Mouse (Mus musculus): ENCODE data around the gene Pced1b. TPM values are rescaled to one million over a fixed set of nuclear protein-coding genes. Genes with fewer than 3 reads are reported as not detected.
"Not testable (repeated sequence)": the region's sequence is repeated elsewhere in the genome, so short reads cannot be mapped to it uniquely, and the experiment has no call there.

Pced1b gene
- total RNA-seq, 1 experiment from 2014 or later = 9.9 TPM

DNA sequence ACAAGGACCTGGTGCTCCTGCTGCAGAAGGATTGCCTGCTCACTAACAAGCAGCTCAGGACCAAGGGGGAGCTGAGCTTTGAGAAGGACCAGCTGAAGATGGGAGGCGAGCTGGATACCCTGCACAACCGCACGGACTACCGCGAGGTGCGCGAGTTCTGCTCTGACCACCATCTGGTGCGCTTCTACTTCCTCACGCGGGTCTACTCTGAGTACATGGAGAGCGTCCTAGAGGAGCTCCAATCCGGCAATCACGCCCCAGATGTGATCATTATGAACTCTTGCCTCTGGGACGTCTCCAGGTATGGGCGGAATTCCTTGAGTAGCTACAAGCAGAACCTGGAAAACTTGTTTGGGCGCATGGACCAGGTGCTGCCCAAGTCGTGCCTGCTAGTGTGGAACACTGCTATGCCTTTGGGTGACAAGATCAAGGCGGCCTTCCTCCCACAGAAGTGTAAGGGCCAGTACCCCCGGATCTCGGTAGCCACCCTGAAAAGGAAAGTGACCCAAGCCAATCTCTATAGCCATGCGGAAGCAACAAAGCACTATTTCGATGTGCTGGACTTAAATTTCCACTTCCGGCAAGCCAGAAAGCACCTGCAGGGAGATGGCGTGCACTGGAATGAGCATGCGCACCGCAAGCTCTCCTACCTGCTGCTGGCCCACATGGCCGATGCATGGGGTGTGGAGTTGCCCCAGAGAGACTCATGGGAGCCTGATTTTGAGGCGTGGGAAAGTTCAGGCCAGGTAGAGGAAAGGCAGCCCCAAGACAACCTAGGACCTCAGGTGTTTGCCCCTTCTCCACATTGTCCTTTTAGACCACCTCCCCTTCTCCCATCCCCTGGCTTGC, 137.5 kb downstream of the Pced1b start:
- no peak for ATAC-seq (replicated peaks; ENCODE audit: low read depth, poor library complexity, severe bottlenecking)

DNA sequence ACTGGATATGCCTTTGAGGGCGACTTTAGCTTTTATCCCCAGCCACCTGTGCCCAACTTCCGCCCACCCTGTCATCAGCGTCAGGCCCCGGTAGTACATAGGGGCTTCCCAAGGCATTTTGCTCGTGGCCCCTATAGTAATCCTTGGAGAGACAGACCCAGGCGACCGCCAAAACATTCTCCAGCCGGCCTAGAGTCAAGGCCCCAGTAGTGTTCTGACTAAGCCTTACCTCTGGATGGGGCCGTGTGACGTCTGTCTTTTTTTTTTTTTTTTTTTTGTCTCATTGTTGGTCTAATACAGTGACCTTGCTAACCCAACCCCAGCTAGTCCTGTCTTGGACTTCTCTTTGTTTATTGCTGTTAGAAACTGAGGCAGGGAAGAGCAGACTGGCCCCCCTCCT, 138.3 kb downstream of the Pced1b start:
- not testable (repeated sequence) for ATAC-seq (replicated peaks; ENCODE audit: low read depth, poor library complexity, severe bottlenecking)

DNA sequence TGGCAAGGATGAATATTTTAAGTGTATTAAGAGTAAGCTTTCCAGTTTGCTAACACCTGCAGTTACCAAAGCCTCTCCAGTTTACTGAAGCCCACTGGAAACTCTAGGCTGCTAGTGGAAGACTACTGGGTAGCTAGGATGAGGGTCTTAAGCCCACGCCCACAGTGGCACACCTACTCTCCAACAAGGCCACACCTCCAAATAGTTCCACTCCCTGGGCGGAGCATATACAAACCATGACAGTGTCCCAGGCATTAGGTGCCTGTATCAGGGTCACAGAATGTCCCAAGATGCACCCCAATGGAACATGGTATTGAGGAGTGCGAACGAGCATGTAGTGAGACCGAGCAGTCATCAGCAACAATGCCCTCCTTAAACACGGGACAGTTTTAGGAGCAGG, 140.9 kb downstream of the Pced1b start:
- no peak for ATAC-seq (replicated peaks; ENCODE audit: low read depth, poor library complexity, severe bottlenecking)

DNA sequence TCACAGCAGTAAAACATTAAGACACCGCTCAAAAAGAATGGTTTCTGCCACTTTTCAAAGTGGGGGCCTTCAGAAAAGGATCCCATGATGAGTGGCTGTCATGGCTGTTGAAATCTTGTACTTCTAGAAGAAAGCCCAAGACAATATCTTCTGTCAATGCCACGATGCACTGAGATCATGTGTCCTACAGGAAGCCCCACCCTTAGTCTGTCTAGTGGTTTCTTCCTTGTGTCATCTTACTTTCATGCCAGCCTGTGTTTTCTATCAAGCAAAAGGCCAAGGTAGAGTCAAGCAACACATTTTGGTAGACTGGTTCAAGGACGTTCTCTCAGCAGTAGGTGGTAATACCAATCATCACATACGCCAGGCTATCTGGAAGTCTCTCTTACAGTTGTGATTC, 142.7 kb downstream of the Pced1b start:
- no peak for ATAC-seq (replicated peaks; ENCODE audit: low read depth, poor library complexity, severe bottlenecking)

DNA sequence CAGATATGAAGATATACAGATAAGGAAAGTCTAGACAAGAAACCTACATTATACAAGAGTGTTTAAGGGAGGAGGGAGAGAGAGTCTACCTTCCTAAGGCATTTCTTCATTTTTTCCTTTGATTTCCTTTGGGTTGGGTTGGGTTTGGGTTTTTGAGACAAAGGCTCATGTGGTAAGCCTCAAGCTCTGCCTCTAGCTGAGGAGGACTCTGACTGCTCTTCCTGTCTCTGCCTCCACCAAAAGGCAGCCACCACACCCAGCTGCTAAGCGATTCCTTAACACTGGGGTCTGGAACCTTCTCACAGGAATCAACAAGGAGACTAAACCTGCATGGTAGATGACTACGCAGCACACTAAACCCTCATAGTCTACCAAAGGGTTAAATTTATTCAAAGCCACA, 143.9 kb downstream of the Pced1b start:
- no peak for ATAC-seq (replicated peaks; ENCODE audit: low read depth, poor library complexity, severe bottlenecking)

DNA sequence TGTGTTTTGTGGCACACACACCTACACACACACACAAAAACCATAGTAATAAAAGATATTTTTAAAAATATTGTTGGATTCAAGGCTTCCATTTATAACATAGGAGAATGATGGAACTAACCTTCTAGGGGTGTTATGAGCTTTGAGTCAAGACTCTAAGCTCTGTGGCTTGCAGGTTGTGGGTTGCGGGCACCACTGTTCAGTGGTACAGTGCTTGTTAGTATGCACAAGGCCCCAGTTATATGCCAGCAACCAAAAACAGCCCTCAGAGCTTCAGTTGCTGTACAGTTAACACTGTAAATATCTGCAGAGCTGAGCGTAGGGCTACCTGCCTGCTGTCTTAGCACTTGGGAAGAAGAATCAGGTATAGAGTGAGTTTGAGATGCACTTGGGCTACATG, 144.5 kb downstream of the Pced1b start:
- no peak for ATAC-seq (replicated peaks; ENCODE audit: low read depth, poor library complexity, severe bottlenecking)

DNA sequence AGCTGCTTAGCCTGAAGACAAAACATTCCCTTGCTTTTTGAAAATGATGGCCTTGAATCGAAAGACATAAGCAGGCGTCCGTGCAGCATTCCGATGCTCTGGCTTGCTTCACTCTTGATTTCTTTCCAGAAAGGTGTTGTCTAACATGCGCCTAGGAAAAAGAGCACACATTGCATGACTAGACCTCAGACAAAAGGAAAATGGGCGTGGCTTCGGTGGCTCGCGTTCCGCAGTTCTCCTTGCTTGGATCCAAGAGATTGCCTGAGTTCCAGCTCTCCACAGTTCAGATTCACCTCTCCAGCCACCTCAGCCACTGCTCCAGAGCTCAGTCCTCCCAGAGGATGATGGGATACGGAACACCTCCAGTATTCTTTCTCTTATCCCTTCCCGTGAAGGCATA, 147.7 kb downstream of the Pced1b start:
- ATAC-seq (replicated peaks; ENCODE audit: low read depth, poor library complexity, severe bottlenecking) = no peak

DNA sequence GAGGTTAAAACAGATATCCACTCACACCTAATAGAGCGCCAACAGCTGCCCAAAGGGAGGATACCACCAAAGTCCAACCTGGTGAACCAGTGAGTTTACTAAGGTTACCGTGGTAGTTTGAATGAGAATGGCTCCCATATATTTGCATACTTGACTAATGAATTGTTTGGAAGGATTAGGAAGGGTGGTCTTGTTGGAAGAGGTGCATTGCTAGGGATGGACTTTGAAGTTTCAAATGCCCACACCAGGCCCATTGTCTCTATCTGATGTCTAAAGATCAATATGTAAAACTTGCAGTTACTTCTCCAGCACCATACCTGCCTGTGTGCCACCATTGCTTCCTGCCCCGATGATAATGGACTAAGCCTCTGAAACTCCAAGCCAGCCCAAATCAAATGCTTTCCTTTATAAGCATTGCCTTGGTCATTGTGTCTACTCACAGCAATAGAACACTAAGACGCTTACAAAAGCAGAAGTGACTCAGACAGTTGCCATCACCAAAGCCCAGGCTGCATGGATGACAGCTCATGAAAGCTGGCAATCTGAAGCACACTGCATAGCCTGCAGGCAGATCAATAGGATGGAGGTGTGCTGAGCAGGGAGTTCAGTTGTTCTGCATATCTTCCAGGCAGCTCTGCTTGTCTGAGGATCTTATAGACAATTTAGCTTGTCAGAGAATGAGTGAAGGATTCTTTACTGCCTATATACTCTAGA, 149.8 kb downstream of the Pced1b start:
- 0 out of 2 replicates have a peak, but pooled peaks have one; percentile 18 for ATAC-seq (replicated peaks; ENCODE audit: low read depth, poor library complexity, severe bottlenecking)

DNA sequence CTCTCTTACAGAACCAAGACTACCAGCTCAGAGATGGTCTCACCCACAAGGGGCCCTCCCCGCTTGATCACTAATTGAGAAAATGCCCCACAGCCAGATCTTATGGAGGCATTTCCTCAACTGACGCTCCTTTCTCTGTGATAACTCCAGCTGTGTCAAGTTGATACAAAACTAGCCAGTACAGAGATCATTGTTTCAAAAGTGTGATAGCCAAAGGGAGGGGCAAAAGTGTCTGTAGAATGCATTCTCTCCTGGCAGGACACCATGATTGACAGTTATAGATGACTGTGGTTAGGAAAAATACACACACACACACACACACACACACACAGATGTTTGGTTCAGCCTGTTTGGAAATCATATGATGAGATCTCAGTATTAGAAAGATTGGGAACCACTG, 150.9 kb downstream of the Pced1b start:
- no peak for ATAC-seq (replicated peaks; ENCODE audit: low read depth, poor library complexity, severe bottlenecking)

DNA sequence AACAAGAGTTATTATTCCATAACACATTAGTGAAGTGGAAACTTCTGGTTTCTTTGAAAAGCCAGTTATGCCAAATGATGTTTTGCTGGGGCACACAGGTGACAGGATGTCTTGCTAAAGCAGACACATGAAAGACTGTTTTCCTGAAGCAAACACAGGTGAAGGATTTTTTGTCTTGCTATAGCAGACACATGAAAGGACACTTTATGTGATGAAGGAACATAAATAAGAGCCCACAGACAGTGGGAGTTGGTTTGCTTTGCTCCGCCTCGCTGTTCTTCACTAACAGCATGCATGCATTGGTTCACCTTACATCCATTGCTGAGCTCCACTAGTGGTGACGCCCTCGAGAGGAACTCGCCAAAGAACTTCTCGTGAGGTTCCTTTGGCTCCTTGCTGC, 154.0 kb downstream of the Pced1b start:
- no peak for ATAC-seq (replicated peaks; ENCODE audit: low read depth, poor library complexity, severe bottlenecking)

DNA sequence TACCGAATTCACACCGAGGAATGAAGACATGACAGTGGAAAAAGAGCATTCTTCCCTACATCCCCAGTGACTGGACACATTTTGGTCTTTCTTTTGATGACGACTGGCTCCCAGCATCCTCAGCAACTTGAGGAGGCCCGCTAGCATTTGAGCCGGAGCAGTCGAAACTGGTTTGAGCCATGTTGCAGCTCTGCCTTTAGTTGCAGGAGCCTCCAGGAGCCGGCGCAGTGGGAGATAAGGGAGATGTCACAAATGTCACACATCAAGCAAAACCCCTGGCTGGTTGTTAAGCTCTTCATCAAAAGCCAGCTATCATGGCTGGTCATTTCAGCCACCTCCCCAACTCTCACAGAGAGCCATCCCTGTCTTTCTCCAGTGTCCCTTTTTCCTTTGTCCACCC, 157.6 kb downstream of the Pced1b start:
- no peak for ATAC-seq (replicated peaks; ENCODE audit: low read depth, poor library complexity, severe bottlenecking)

DNA sequence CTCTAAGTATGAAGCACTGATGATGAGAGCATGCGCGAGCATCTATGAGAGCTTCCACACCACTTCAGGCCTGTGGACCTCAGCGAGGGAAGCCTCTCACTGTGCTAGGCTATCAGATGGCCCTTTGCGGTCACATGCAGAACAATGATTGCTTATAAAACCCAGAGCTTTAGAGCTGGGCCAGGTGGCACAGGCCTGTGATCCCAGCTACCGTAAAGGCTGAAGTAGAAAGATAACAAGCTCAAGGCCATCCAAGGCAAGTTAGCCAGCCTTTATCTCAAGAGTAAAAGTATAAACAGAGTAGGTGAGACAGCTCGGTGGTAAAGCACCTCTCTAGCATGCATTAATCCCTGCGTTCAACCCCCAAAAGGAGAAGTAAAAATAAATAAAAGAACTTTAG, 158.1 kb downstream of the Pced1b start:
- peak; percentile 69 for ATAC-seq (replicated peaks; ENCODE audit: low read depth, poor library complexity, severe bottlenecking)

DNA sequence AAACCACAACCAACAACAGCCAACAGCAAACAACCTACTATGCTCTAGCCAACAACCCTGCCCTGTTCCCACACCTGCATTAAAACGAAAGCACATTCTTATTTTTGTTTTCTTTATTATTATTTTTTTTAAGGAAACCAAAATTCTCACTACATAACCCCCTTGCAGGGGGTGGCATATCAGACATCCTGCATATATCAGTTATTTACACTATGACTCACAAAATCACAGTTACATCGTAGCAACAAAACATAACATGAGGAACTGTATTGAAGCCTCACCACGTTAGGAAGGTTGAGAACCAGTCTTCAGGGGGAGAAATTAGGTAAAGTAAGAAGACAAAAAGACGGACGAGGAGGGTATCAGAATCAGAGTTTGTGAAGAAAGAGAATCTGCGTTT, 159.2 kb downstream of the Pced1b start:
- ATAC-seq (replicated peaks; ENCODE audit: low read depth, poor library complexity, severe bottlenecking) = no peak

DNA sequence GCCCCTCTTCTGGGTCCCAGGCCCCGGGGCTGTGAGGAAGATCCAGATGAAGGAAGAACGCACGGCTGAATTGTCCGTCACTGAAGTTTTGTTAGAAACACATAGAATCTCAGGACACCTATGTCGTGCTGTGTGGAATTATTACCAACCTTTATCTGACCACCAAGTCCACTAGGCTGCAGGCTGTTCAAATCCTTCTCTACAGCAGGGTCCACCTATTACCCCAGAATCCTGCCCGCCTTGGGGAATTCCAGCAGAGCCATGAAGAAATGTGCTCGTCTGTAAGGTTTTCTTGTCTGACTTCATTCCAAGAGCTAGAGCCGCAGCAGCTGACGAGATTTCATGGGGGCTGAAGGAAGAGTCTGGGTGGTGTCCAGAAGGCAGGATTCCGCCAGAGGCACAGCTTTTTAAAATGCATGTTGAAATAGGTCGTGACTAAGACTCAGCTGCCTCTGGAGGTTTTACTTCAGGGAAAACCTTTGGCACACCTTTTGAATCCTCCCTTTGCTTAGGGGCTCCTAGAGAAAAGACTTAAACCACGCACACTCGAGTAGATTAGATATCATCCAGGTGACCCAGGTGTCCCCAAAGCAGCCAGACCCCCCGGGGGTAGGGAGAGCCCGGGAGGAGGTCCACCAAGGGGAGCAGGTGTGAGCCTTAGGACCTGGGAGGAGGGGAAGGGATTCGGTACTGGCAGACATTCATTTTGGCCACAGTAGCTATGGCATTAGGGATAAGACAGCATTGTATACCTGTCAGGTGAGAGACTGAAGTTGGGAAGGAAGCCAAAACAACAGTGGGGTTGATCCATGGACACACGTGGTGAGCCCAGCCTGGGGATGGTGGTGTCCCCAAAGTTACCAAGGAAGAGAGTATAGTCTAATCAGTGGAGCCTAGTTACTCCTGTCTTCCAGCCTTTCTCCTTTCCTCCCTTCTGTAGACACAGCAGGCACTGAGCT, 160.9 kb downstream of the Pced1b start:
- no peak for ATAC-seq (replicated peaks; ENCODE audit: low read depth, poor library complexity, severe bottlenecking)

DNA sequence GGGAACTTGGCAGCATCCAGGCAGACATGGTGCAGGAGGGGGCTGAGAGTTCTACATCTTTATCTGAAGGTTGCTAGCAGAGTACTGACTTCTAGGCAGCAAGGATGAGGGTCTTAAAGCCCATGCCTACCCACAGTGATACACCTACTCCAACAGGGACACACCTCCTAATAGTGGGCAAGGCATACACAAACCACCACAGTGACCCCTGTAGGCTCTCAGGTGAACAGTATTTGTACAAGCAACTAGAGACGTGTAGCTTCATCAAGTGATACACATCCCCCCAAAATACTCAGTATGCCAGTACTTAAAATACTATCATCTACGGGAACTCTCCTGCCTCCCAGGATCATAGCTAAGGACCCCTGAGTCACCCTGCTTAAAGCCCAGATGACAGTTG, 164.2 kb downstream of the Pced1b start:
- no peak for ATAC-seq (replicated peaks; ENCODE audit: low read depth, poor library complexity, severe bottlenecking)

DNA sequence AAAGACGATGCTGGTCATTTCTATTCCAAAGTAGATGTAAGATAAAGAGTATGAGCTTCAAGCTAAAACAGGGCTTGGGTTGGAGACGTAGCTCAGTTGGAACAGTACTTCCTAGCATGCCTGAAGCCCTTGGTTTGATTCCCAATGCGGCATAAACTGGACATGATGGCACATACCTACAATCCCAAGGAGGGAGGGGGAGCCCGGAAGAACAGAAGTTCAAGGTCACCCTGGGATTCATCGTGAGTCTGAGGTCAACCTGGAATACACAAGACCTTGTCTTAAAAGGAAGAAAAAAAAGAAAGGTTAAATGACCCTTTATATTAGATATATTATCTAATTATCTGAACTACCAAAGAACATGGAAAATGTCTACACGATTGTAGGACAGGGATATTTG, 164.8 kb downstream of the Pced1b start:
- no peak for ATAC-seq (replicated peaks; ENCODE audit: low read depth, poor library complexity, severe bottlenecking)

DNA sequence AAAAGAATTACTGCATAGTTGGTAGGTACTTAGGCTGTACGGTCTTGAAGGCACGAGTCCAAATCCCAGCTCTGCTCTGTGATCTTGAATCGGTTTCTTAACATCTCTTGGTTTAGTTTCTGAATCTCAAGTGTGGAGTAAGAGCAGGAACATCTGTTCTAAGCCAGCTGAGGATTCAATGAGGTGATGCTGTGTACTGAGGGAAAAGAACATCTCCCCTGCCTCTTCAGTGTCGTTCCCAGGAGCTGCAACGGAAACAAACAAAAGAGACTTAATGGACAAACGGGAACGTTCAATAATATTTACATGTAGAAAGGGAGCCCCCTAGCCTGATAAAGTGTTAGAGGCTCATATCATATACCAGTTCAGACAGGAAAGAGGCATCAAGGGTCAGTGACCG, 165.4 kb downstream of the Pced1b start:
- no peak for ATAC-seq (replicated peaks; ENCODE audit: low read depth, poor library complexity, severe bottlenecking)

DNA sequence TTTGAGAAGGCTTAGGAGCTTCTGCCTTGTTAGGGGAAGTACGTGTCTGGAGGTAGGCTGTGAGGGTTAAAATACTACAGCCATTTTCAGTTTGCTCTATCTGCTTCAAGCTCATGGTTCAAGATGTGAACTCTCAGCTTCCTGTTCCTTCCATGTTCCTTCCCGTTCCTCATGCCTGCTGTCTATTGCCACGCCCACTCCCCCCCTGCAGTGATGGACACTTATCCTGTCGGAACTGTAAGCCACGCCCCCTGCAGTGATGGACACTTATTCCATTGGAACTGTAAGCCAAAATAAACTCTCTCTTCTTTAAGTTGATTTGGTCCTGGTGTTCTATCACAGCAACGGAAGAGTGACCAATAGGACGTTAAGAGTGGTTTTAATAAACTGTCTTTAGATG, 166.0 kb downstream of the Pced1b start:
- no peak for ATAC-seq (replicated peaks; ENCODE audit: low read depth, poor library complexity, severe bottlenecking)

DNA sequence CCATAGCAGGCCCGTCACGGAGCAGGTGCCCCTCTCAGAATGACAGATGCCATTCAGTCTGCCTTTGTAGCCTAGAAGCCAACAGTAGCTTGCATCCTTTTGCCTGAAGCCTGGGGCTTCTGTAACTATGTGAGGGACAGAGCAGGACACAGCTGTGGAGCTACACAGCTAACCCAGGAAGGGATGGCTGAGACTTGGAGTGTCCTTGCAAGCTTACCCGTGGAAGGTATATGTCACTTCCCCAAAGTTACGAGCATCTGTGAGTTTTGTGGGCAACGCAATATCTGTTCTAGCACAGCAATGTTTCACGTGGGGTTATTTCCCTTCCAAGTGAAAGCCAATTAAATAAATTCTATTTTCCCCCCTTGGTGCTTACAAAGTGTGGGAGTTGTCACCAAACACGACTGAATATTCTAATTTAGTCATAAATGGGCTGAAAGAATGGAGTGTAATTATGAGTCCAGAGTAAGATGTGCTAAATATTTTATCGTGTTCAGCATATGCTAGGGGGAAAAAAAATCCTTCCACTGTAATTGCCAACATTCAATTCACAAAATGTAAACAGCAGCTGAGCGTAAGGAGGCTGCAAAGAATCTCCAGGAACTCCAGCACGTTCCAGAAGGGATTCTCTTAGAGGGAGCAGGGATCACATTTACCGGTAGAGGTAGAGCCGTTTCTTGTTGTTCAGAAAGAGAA, 168.0 kb downstream of the Pced1b start:
- peak; percentile 63 for ATAC-seq (replicated peaks; ENCODE audit: low read depth, poor library complexity, severe bottlenecking)

DNA sequence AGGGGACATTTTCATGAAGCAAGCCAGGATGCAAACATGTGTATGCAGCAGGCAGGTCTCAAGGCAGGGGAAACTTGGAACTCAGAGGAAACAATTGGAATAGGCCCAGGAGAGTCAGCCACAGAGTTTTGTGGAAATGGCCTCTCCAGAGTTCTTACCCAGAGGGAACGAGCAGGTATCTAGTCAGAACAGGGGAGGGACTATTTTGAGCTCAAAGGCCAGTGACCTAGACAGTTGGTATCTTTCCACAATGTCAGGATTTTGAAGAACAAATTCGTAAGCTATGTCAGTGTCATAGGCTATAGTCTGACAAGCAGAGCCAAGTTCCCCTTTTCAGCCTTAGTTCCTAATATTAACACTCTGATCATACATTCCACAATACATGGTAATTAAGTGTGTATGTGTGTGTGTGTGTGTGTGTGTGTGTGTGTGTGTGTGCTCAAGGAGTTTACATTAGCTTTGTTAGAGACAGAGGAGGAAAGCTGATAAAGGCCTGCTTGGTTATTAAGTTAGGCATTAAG, 168.6 kb downstream of the Pced1b start:
- peak; percentile 84 for ATAC-seq (replicated peaks; ENCODE audit: low read depth, poor library complexity, severe bottlenecking)

All from common myeloid progenitor, adult 5-6 weeks (primary cell).